Mouse (Mus musculus): ENCODE measurements around the gene Adam34. TPM values are rescaled to one million over a fixed set of nuclear protein-coding genes. Genes with fewer than 3 reads are reported as not detected.
"Not testable (repeated sequence)": the region's sequence is repeated elsewhere in the genome, so short reads cannot be mapped to it uniquely, and the experiment has no call there.

Gene Adam34
- not detected in 3 replicates for total RNA-seq (2017)

DNA sequence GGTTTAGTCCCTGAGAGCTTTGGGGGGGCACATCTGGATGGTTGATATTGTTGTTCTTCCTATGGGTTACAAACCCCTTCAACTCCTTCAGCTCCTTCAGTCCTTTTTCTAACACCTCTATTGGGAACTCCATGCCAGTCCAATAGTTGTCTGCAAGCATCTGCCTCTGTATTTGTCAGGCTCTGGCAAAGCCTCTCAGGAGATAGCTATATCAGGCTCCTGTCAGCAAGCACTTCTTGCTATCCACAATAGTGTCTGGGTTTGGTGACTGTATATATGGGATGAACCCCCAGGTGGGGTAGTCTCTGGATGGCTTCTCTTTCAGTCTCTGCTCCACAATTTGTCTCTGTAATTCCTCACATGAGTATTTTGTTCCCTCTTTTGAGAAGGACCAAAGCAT is at the start of gene Adam34:
TSS of gene Adam34 (minus strand) at position 101 of the 400 bp plus-strand sequence.
- ATAC-seq (replicated peaks; ENCODE audit: insufficient number of reproducible peaks, low FRiP score, low TSS enrichment, poor library complexity, severe bottlenecking), result no peak

DNA sequence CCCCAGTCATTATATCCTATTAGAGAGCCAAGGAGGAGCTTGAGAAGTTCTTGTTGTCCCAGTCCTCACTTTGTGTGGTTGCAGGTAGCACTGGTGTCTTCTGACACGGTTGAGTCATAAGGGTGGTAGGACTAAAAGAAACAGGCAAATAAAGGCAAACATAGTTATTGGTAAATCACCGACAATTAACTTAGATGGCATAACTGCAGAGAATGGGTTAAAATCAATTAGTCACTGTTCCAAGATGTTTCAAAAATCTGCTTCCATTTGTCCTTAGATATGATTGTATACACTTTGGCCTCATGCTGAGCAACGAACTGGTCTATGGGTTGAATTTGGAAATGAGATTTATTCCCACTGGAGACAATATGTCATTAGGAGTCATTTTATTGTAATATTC is 82.7 kb downstream of the Adam34 start, which contains the start of gene Gm5346:
TSS of gene Gm5346 (minus strand) at position 101 of the 400 bp plus-strand sequence.
- no peak for ATAC-seq (replicated peaks; ENCODE audit: insufficient number of reproducible peaks, low FRiP score, low TSS enrichment, poor library complexity, severe bottlenecking)

DNA sequence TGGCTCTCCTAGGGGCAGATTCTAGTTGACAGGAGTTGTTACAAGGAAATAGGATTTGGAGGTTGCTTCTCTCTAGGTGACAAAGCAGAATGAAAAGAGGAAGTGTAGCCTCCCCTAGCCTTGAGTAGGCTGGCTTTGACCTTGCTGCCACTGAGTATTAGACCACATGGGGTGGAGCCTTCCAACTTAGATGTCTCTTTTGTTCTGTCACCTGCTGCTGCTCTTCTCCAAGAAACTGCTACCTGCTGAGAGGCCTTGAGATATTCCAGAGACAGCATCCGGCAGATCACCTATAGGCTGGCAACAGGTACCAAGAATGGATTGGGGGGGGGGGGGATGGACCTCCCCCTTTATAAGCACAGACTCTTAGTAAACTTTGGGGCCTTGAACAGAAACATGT is 93.8 kb downstream of the Adam34 start:
- no peak for ATAC-seq (replicated peaks; ENCODE audit: insufficient number of reproducible peaks, low FRiP score, low TSS enrichment, poor library complexity, severe bottlenecking)

DNA sequence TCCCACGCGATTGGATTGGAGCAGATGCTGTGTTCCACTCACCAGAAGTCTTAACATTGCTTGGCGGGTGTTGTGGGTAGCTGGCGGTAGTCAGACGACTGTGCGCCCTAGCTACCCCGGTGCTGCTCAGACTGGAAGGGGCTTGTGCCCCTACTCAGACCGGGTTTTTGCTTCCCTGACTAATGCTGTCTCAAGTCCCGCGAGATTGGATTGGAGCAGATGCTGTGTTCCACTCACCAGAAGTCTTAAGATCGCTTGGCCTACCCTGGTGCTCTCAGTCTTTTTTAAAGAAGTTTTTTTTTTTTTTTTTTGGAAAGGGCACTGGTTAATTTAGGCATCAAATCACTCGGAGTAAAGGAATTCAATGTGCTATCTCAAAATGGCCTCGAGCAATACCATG is 106.2 kb downstream of the Adam34 start:
- not testable (repeated sequence) for ATAC-seq (replicated peaks; ENCODE audit: insufficient number of reproducible peaks, low FRiP score, low TSS enrichment, poor library complexity, severe bottlenecking)

DNA sequence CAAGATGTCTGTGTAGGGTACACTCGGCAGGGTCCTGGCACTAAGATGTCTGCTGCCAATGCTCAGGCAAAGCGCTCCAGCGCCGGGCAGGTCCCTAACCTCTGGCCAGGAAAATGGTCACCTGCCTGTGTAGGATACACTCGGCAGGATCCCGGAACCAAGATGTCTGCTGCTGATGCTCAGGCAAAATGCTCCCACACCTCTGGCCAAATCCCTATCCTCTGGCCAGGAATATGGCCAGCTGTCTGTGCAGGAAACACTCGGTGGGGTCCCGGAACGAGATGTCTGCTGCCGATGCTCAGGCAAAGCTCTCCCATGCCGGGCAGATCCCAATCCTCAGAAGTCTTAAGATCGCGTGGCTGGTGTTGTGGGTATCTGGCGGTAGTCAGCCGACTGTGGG is 106.7 kb downstream of the Adam34 start:
- ATAC-seq (replicated peaks; ENCODE audit: insufficient number of reproducible peaks, low FRiP score, low TSS enrichment, poor library complexity, severe bottlenecking), result not testable (repeated sequence)

Other genes starting within 250 kb of the Adam34 start
- not detected in 3 replicates for gene Adam26b, start 181.9 kb downstream of the Adam34 start, total RNA-seq (2017)
- gene Adam26a, start 133.3 kb downstream of the Adam34 start, total RNA-seq (2017), result not detected in 3 replicates
- gene Gm5346, start 82.8 kb downstream of the Adam34 start, total RNA-seq (2017), result not detected in 3 replicates